Mouse (Mus musculus): ENCODE measurements around the gene Sar1a.

DNA sequence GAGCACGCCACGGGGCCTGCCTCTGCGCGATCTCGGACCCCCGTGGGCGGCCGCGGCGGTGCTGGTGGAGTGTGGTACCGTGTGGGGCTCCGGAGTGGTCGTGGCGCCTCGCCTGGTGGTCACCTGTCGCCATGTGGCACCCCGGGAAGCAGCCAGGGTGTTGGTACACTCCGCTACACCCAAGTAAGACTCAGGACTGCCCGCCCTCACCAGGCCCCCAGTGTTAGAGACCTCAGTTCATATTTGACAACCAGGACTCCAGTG, 16.4 kb downstream of the Sar1a start:
- TF ChIP-seq MAFK (IDR thresholded peaks at IDR 0.05; ENCODE audit: insufficient read depth, low read depth, low read length) (no peak), ZC3H11A (IDR thresholded peaks at IDR 0.05; ENCODE audit: borderline replicate concordance, low read depth, low read length) (no peak), CHD2 (IDR thresholded peaks at IDR 0.05; ENCODE audit: low read depth, low read length) (no peak)
